Mouse (Mus musculus): ENCODE data around the gene Iqsec1. TPM values are rescaled to one million over a fixed set of nuclear protein-coding genes. Genes with fewer than 3 reads are reported as not detected.

The Iqsec1 gene
- polyA plus RNA-seq, 1 experiment from 2014 or later = 5.1 TPM

DNA sequence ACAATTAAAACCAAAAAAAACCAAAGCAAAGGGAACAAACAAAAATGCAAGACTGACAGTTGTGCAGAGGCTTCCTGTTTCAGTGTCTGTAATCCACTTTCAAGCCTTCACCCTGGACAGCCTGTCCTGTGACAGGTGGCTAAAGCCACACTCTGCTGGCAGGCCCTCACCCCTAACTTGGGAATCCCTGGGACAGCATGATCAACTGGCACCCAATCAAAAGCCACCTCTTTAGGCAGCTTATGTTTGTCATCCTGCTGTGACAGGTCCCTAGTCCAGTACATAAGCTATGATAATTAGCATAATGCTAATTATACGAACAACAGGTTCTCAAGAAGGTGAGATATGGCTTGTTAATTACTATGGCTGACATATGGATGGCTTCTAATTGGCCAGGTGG, 40.4 kb downstream of the Iqsec1 start:
- WGBS = 90% methylated on average over 1 of the region's 1 CpGs
- ATAC-seq (ENCODE audit: low FRiP score, low TSS enrichment) (no peak), DNase-seq (ENCODE audit: low spot score) (no peak)
- Histone ChIP-seq H3K9ac (ENCODE audit: low read length) (no peak overlapping the region), H3K4me2 (replicated peaks; ENCODE audit: low read depth) (no peak overlapping the region), H3K27ac (replicated peaks) (no peak overlapping the region), H3K9me3 (ENCODE audit: control insufficient read depth, low read length) (no peaks in the 10 kb centered on the region), H3K4me3 (ENCODE audit: low read depth, low read length) (no peak overlapping the region), H3K36me3 (ENCODE audit: control insufficient read depth, insufficient read depth, low read length) (no peaks in the 10 kb centered on the region), H3K4me1 (replicated peaks; ENCODE audit: control insufficient read depth, insufficient read depth) (no peaks in the 10 kb centered on the region), H3K27me3 (ENCODE audit: control insufficient read depth, insufficient read depth, low read length) (no peaks in the 10 kb centered on the region)
- no peak for TF ChIP-seq CTCF (IDR thresholded peaks at IDR 0.05; ENCODE audit: low read depth)
- TF ChIP-seq EP300 (optimal IDR thresholded peaks at IDR 0.05) = no peak

DNA sequence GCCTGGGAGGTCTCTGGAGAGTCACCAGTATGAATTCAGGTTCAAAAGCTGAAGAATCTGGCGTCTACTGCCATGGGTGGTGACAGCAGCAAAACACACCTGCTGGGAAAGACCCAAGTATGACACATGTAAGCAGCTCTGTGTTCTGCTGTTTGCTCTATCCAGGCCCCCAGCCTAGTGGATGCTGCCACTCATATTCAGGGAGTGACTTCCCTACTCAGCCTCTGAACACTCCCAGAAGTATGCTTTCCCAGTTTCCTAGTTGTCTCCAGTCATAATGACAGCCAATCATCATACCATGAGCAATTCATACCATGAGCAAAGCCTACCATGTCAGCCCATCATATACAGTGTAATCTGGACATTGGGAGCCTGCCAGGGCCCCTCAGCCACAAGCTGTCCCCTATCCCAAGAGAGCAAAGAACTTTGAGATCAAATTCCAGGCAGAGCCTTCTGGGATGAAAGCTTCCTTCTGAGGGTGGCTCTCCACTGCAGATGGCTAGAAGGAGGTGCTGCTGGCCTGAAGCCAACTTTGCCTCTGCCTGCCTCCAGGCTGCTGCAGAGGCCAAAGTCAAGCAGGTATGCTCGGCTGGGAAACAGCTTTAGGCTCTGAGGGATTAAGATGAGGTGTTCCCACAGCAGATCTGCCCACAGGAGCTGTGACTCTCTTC, 42.8 kb downstream of the Iqsec1 start:
- ATAC-seq (ENCODE audit: low FRiP score, low TSS enrichment) = no peak
- no peaks in the 10 kb centered on the region for H3K36me3 ChIP-seq (ENCODE audit: control insufficient read depth, insufficient read depth, low read length)
- H3K4me2 ChIP-seq (replicated peaks; ENCODE audit: low read depth) = no peak overlapping the region
- no peaks in the 10 kb centered on the region for H3K4me1 ChIP-seq (replicated peaks; ENCODE audit: control insufficient read depth, insufficient read depth)
- 44% methylated on average over 2 of the region's 2 CpGs for whole genome bisulfite sequencing
- no peak overlapping the region for H3K27ac ChIP-seq (replicated peaks)
- peak; percentile 59 for DNase-seq (ENCODE audit: low spot score)
- H3K4me3 ChIP-seq (ENCODE audit: low read depth, low read length) = no peak overlapping the region
- no peaks in the 10 kb centered on the region for H3K9me3 ChIP-seq (ENCODE audit: control insufficient read depth, low read length)
- H3K27me3 ChIP-seq (ENCODE audit: control insufficient read depth, insufficient read depth, low read length) = no peaks in the 10 kb centered on the region
- H3K9ac ChIP-seq (ENCODE audit: low read length) = no peak overlapping the region
- TF ChIP-seq CTCF (IDR thresholded peaks at IDR 0.05; ENCODE audit: low read depth) = no peak
- no peak for TF ChIP-seq EP300 (optimal IDR thresholded peaks at IDR 0.05)

DNA sequence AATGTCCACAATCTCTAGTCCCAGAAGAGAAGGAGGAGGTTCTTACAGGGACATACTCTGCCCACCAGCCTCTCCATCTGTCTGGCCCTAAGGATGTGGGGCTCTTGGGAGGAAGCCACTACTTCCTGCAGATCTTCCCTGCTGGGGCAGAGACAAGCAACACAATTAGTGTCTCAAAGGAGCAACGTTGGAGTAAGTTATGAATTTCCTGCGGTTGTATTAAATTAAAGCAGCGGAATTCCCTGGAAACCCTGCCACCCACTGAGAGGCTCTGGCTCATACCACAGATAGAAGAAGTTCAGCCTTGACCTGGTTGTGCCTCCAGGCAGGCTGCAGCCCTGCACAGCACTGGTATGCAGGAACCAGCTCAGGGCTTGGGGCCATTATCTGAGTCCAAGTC, 47.2 kb downstream of the Iqsec1 start:
- Histone ChIP-seq H3K4me2 (replicated peaks; ENCODE audit: low read depth) (no peak overlapping the region), H3K9ac (ENCODE audit: low read length) (no peak overlapping the region), H3K36me3 (ENCODE audit: control insufficient read depth, insufficient read depth, low read length) (no peaks in the 10 kb centered on the region), H3K4me3 (ENCODE audit: low read depth, low read length) (no peak overlapping the region), H3K27ac (replicated peaks) (no peak overlapping the region), H3K4me1 (replicated peaks; ENCODE audit: control insufficient read depth, insufficient read depth) (no peaks in the 10 kb centered on the region), H3K27me3 (ENCODE audit: control insufficient read depth, insufficient read depth, low read length) (no peaks in the 10 kb centered on the region), H3K9me3 (ENCODE audit: control insufficient read depth, low read length) (no peaks in the 10 kb centered on the region)
- DNase-seq (ENCODE audit: low spot score) (no peak), ATAC-seq (ENCODE audit: low FRiP score, low TSS enrichment) (no peak)
- no peak for TF ChIP-seq EP300 (optimal IDR thresholded peaks at IDR 0.05)
- TF ChIP-seq CTCF (IDR thresholded peaks at IDR 0.05; ENCODE audit: low read depth) = no peak
- 46% methylated on average over 3 of the region's 3 CpGs for WGBS

DNA sequence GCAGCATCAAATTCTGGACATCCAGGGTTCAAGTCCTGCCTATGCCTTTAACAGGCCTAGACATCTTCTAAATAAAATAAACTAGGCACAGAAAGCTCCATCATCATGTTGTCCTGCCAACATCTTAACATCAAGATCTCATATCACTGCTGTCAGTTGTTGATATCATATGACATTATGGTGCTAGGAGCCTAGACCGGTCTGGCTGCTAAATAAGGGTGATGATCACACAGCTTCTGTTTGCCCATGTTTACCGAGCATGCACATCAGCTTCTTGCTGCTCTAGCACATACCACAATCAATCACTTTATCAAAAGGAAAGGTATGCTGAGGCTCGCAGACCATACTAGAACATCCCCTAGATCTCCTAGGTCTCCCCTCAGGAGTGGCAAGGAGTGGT, 54.8 kb downstream of the Iqsec1 start:
- no peaks in the 10 kb centered on the region for H3K27me3 ChIP-seq (ENCODE audit: control insufficient read depth, insufficient read depth, low read length)
- DNase-seq (ENCODE audit: low spot score) (no peak), ATAC-seq (ENCODE audit: low FRiP score, low TSS enrichment) (no peak)
- no peak overlapping the region for H3K27ac ChIP-seq (replicated peaks)
- no peak for TF ChIP-seq EP300 (optimal IDR thresholded peaks at IDR 0.05)
- TF ChIP-seq CTCF (IDR thresholded peaks at IDR 0.05; ENCODE audit: low read depth) = no peak
- 88% methylated on average over 3 of the region's 3 CpGs for WGBS
- no peaks in the 10 kb centered on the region for H3K9me3 ChIP-seq (ENCODE audit: control insufficient read depth, low read length)
- no peaks in the 10 kb centered on the region for H3K4me1 ChIP-seq (replicated peaks; ENCODE audit: control insufficient read depth, insufficient read depth)
- H3K36me3 ChIP-seq (ENCODE audit: control insufficient read depth, insufficient read depth, low read length) = no peaks in the 10 kb centered on the region
- H3K4me2 ChIP-seq (replicated peaks; ENCODE audit: low read depth) = no peak overlapping the region
- no peak overlapping the region for H3K9ac ChIP-seq (ENCODE audit: low read length)
- no peak overlapping the region for H3K4me3 ChIP-seq (ENCODE audit: low read depth, low read length)

DNA sequence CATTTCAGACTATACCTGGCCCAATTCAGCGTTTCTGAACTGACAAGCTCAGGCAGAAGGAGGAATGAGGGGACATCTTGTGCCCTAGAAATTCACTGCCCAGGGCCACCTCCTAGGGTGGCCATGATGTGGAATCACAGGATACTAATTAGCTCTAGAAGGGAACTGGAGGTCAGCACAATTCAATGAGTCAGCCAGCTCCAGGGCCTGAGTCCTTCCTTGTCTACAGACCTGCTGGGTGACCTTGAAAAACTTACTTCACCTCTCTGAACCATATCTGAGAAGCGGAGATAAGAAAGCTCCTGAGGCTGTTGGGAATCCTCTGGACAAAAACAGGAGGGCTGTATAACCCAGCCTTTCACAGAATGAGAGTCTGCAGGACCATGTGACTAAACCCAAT, 59.7 kb downstream of the Iqsec1 start:
- TF ChIP-seq EP300 (optimal IDR thresholded peaks at IDR 0.05) (no peak), CTCF (IDR thresholded peaks at IDR 0.05; ENCODE audit: low read depth) (no peak)
- Histone ChIP-seq H3K4me2 (replicated peaks; ENCODE audit: low read depth) (no peak overlapping the region), H3K4me3 (ENCODE audit: low read depth, low read length) (no peak overlapping the region), H3K9me3 (ENCODE audit: control insufficient read depth, low read length) (no peaks in the 10 kb centered on the region), H3K36me3 (ENCODE audit: control insufficient read depth, insufficient read depth, low read length) (no peaks in the 10 kb centered on the region), H3K4me1 (replicated peaks; ENCODE audit: control insufficient read depth, insufficient read depth) (0 out of 2 replicates have a peak, but pooled peaks cover 3% of the 10 kb centered on the region), H3K27me3 (ENCODE audit: control insufficient read depth, insufficient read depth, low read length) (no peaks in the 10 kb centered on the region), H3K27ac (replicated peaks) (no peak overlapping the region), H3K9ac (ENCODE audit: low read length) (no peak overlapping the region)
- WGBS = 82% methylated on average over 2 of the region's 2 CpGs
- no peak for DNase-seq (ENCODE audit: low spot score)
- ATAC-seq (ENCODE audit: low FRiP score, low TSS enrichment) = no peak

DNA sequence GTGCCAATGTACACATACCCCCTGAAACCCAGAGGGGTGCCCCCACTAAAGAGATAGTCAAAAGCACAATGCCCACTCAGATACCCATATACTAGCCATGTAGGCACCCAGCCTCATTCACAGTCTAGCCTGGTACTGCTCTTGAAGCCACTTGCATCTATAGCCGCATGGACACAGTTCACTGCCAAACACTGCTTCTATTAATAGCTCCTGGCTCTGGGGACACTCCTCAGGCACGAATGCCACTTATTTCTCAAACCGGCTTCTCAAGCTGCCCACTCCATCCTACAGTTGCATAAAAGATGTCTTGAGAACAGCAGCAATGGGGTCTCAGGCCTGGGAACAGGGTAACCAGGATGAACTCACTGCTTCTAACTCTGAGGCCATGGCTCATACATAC, 63.0 kb downstream of the Iqsec1 start:
- Histone ChIP-seq H3K27ac (replicated peaks) (no peak overlapping the region), H3K4me3 (ENCODE audit: low read depth, low read length) (no peak overlapping the region), H3K4me1 (replicated peaks; ENCODE audit: control insufficient read depth, insufficient read depth) (0 out of 2 replicates have a peak, but pooled peaks cover 3% of the 10 kb centered on the region), H3K9me3 (ENCODE audit: control insufficient read depth, low read length) (no peaks in the 10 kb centered on the region), H3K4me2 (replicated peaks; ENCODE audit: low read depth) (no peak overlapping the region), H3K9ac (ENCODE audit: low read length) (no peak overlapping the region), H3K36me3 (ENCODE audit: control insufficient read depth, insufficient read depth, low read length) (no peaks in the 10 kb centered on the region), H3K27me3 (ENCODE audit: control insufficient read depth, insufficient read depth, low read length) (no peaks in the 10 kb centered on the region)
- DNase-seq (ENCODE audit: low spot score) (no peak), ATAC-seq (ENCODE audit: low FRiP score, low TSS enrichment) (no peak)
- TF ChIP-seq EP300 (optimal IDR thresholded peaks at IDR 0.05) = no peak
- TF ChIP-seq CTCF (IDR thresholded peaks at IDR 0.05; ENCODE audit: low read depth) = no peak
- WGBS = 56% methylated on average over 3 of the region's 3 CpGs

All from stomach, postnatal 0 days (tissue).